Mouse (Mus musculus) neural tube, embryonic 13.5 days (tissue): ENCODE data around the gene Crybg1. TPM values are rescaled to one million over a fixed set of nuclear protein-coding genes. Genes with fewer than 3 reads are reported as not detected.

Experiments used
- ATAC-seq: fragments of 200-750 bp; cut with Nextera tagmentation; 2 replicates; pipeline ENCODE4 v1.8.0; 2017; ENCODE audit warnings: low read depth, mild to moderate bottlenecking, moderate TSS enrichment, moderate library complexity
- H3K27ac ChIP-seq: fragments of 300-500 bp; sonication (generic); replicated peaks from 2 replicates; pipeline ENCODE4 v1.5.1; 2015; ENCODE audit warnings: moderate library complexity, mild to moderate bottlenecking, inconsistent platforms
- H3K27me3 ChIP-seq: fragments of 300-500 bp; sonication (generic); 2 replicates; pipeline ENCODE4 v1.6.1; 2015; ENCODE audit warnings: mild to moderate bottlenecking, inconsistent platforms
- H3K36me3 ChIP-seq: fragments of 300-500 bp; sonication (generic); 2 replicates; pipeline ENCODE4 v1.6.1; 2015; ENCODE audit warnings: mild to moderate bottlenecking, inconsistent platforms
- H3K4me1 ChIP-seq: fragments of 300-500 bp; sonication (generic); replicated peaks from 2 replicates; pipeline ENCODE4 v1.6.1; 2015; ENCODE audit warnings: inconsistent platforms
- H3K4me2 ChIP-seq: fragments of 300-500 bp; sonication (generic); 2 replicates; pipeline ENCODE4 v1.6.1; 2015; ENCODE audit warnings: inconsistent platforms, mild to moderate bottlenecking, moderate library complexity
- H3K4me3 ChIP-seq: fragments of 300-500 bp; sonication (generic); 2 replicates; pipeline ENCODE4 v1.5.1; 2015; ENCODE audit warnings: mild to moderate bottlenecking, inconsistent platforms
- H3K9ac ChIP-seq: fragments of 300-500 bp; sonication (generic); 2 replicates; pipeline ENCODE4 v1.6.1; 2015; ENCODE audit warnings: moderate library complexity, mild to moderate bottlenecking, inconsistent platforms
- H3K9me3 ChIP-seq: fragments of 300-500 bp; sonication (generic); 2 replicates; pipeline ENCODE4 v1.6.1; 2016; ENCODE audit warnings: inconsistent platforms
- WGBS: fragments of 180-500 bp; shearing (Covaris S2); methylation state at CpG from one replicate; pipeline ENCODE4 v1.1.7; 2015; 5-methylcytosine and 5-hydroxymethylcytosine counted together
- polyA plus RNA-seq: library from polyadenylated mRNA; unstranded; fragments of >200 nt; fragmentation: Nextera tagmentation; extraction: Ambion mirVana; gene quantifications from 2 replicates; pipeline ENCODE4 v1.2.1, GENCODE M21; 2015

The Crybg1 gene
- polyA plus RNA-seq: 0.07 and 0.08 TPM in 2 replicates

DNA sequence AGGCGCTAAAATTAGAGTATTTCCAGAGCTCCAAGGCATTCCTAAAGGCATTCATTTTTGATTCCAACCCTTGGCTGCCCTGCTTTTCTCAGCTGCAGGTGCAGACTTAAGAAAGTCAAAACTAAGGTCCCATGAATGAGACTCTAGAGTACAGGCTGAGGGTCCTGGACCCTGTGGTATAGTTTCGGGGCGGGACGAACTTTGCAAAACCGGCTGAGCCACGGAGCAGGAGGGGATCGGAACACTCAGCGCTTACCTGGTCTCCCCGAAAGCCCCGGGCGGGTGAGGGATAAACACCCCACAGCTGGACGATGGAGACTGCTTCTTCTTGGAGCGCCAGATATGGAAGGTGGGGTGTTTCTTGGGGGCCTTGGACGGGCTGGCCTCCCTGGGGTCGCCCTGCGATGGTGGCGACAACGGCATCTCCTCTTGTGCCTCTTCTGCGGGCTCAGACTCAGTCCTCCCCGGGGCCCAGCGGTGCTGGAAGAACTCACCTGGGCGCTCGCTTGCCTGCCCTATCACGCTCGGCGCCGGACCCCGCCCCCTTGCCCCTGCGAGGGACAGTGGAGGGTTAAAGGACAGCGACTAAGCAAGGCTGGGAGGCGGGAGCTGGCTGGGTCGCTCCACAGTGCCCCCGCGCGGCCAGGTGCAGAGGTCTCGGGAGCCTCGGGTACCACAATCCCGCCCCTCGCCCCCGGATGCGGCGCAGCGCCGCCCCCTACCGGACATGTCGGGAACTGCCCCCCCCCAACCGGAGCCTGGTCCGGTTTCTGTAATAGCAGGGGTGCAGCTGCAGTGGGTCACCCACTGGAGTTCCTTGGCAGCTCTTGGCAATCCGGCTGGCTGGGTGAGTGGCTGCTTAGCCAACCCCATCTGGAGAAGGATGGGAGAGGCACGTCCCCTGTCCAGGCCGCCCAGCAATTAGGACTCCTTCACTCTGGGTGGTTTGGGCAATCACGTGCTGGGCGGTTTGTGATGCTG, at the start of gene Crybg1:
Gene Crybg1, minus strand, starts transcription at position 517 of the 981 bp plus-strand sequence.
- WGBS: 4% methylated on average over 53 of the region's 53 CpGs
- Histone ChIP-seq H3K27me3 (peaks cover 27% of the 10 kb centered on the region), H3K9me3 (no peaks in the 10 kb centered on the region), H3K9ac (peak within 1 kb of the TSS; percentile 49), H3K27ac (no peak within 1 kb of the TSS), H3K36me3 (no peaks in the 10 kb centered on the region), H3K4me3 (peak within 1 kb of the TSS; percentile 33), H3K4me1 (peaks cover 11% of the 10 kb centered on the region), H3K4me2 (peak within 1 kb of the TSS; percentile 59)
- ATAC-seq: peak; percentile 43

- ATAC-seq: no peak
- H3K4me2 ChIP-seq: no peak overlapping the region
- H3K27ac ChIP-seq: no peak overlapping the region
- no peak overlapping the region for H3K9ac ChIP-seq
- 0% methylated on average over 1 of the region's 1 CpGs for WGBS
- H3K9me3 ChIP-seq: no peaks in the 10 kb centered on the region
- no peaks in the 10 kb centered on the region for H3K4me1 ChIP-seq
- H3K36me3 ChIP-seq: no peaks in the 10 kb centered on the region
- H3K27me3 ChIP-seq: no peaks in the 10 kb centered on the region
- H3K4me3 ChIP-seq: no peak overlapping the region
Observed at GRCm38 (mm10) chr10:44177365-44177764, 28.7 kb upstream of the Crybg1 start.

- Histone ChIP-seq H3K4me2 (no peak overlapping the region), H3K4me3 (no peak overlapping the region), H3K9me3 (no peaks in the 10 kb centered on the region), H3K36me3 (no peaks in the 10 kb centered on the region), H3K27ac (no peak overlapping the region), H3K9ac (no peak overlapping the region), H3K4me1 (no peaks in the 10 kb centered on the region), H3K27me3 (no peaks in the 10 kb centered on the region)
- ATAC-seq: no peak
Observed at GRCm38 (mm10) chr10:44176548-44176947, 27.9 kb upstream of the Crybg1 start.

- no peak overlapping the region for H3K27ac ChIP-seq
- no peaks in the 10 kb centered on the region for H3K27me3 ChIP-seq
- H3K36me3 ChIP-seq: no peaks in the 10 kb centered on the region
- no peaks in the 10 kb centered on the region for H3K9me3 ChIP-seq
- WGBS: 89% methylated on average over 5 of the region's 5 CpGs
- H3K4me3 ChIP-seq: no peak overlapping the region
- no peaks in the 10 kb centered on the region for H3K4me1 ChIP-seq
- no peak overlapping the region for H3K9ac ChIP-seq
- no peak overlapping the region for H3K4me2 ChIP-seq
- ATAC-seq: no peak
Observed at GRCm38 (mm10) chr10:44176120-44176519, 27.5 kb upstream of the Crybg1 start.

GRCm38 (mm10) chr10:44170145-44170544, 21.5 kb upstream of the Crybg1 start:
- Histone ChIP-seq H3K9ac (no peak overlapping the region), H3K27me3 (no peaks in the 10 kb centered on the region), H3K4me2 (no peak overlapping the region), H3K4me3 (no peak overlapping the region), H3K36me3 (no peaks in the 10 kb centered on the region), H3K9me3 (no peaks in the 10 kb centered on the region), H3K4me1 (0 out of 2 replicates have a peak, but pooled peaks cover 4% of the 10 kb centered on the region), H3K27ac (no peak overlapping the region)
- no peak for ATAC-seq
- 88% methylated on average over 12 of the region's 12 CpGs for WGBS

GRCm38 (mm10) chr10:44167061-44167460, 18.4 kb upstream of the Crybg1 start:
- Histone ChIP-seq H3K36me3 (no peaks in the 10 kb centered on the region), H3K4me3 (no peak overlapping the region), H3K9me3 (no peaks in the 10 kb centered on the region), H3K27me3 (no peaks in the 10 kb centered on the region), H3K4me1 (0 out of 2 replicates have a peak, but pooled peaks cover 4% of the 10 kb centered on the region), H3K4me2 (no peak overlapping the region), H3K9ac (no peak overlapping the region), H3K27ac (no peak overlapping the region)
- WGBS: 71% methylated on average over 5 of the region's 5 CpGs
- no peak for ATAC-seq

GRCm38 (mm10) chr10:44164258-44164975, 15.8 kb upstream of the Crybg1 start:
- WGBS: 82% methylated on average over 8 of the region's 8 CpGs
- no peaks in the 10 kb centered on the region for H3K9me3 ChIP-seq
- no peak overlapping the region for H3K4me2 ChIP-seq
- H3K27me3 ChIP-seq: no peaks in the 10 kb centered on the region
- no peak overlapping the region for H3K4me3 ChIP-seq
- H3K9ac ChIP-seq: no peak overlapping the region
- 0 out of 2 replicates have a peak, but pooled peaks cover 4% of the 10 kb centered on the region for H3K4me1 ChIP-seq
- no peak for ATAC-seq
- no peaks in the 10 kb centered on the region for H3K36me3 ChIP-seq
- no peak overlapping the region for H3K27ac ChIP-seq

DNA sequence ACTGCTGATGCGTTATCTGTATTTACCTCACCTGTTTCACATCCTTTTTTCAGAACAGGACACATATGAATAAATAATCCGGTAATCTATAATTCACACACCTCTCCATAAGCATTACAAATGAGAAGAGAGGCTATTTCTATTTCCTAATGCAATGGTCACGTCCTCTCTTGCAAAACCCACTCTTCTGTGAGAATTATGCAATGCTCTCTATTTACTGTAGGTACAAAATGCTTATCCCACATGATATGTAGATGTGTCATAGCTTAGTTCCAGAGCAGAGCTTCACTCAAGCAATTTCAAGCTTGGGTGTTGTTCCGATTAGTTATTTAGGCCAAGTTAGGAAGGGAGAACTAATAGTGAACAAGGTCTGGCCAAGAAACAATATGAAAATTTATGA, 14.4 kb upstream of the Crybg1 start:
- H3K4me2 ChIP-seq: no peak overlapping the region
- H3K27me3 ChIP-seq: no peaks in the 10 kb centered on the region
- H3K9ac ChIP-seq: no peak overlapping the region
- 86% methylated on average over 4 of the region's 4 CpGs for WGBS
- no peaks in the 10 kb centered on the region for H3K9me3 ChIP-seq
- H3K4me1 ChIP-seq: 0 out of 2 replicates have a peak, but pooled peaks cover 4% of the 10 kb centered on the region
- H3K36me3 ChIP-seq: no peaks in the 10 kb centered on the region
- no peak overlapping the region for H3K4me3 ChIP-seq
- no peak for ATAC-seq
- H3K27ac ChIP-seq: no peak overlapping the region

- no peak overlapping the region for H3K9ac ChIP-seq
- no peak overlapping the region for H3K27ac ChIP-seq
- no peak overlapping the region for H3K4me2 ChIP-seq
- H3K27me3 ChIP-seq: no peaks in the 10 kb centered on the region
- ATAC-seq: no peak
- WGBS: 47% methylated on average over 4 of the region's 4 CpGs
- H3K36me3 ChIP-seq: no peaks in the 10 kb centered on the region
- no peak overlapping the region for H3K4me3 ChIP-seq
- H3K4me1 ChIP-seq: no peaks in the 10 kb centered on the region
- H3K9me3 ChIP-seq: no peaks in the 10 kb centered on the region
Observed at GRCm38 (mm10) chr10:44160150-44160549, 11.5 kb upstream of the Crybg1 start.

DNA sequence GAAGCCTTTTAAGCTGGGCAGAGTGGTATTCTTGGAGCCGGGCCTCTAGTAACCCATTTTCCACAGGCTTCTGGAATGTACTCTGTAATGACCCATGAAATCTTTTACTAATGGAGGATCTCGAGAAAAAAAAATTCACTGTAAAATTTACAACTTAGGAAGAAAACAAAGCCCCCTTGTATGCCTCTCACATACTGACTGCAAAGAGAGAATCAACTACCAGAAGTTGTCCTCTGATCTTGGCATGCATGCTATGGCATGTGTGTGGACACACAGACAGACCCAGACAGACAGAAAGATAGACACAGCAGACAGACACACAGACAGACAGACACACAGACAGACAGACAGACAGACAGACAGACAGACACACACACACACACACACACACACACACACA, 8.8 kb upstream of the Crybg1 start:
- Histone ChIP-seq H3K36me3 (no peaks in the 10 kb centered on the region), H3K4me1 (no peaks in the 10 kb centered on the region), H3K27me3 (no peaks in the 10 kb centered on the region), H3K27ac (no peak overlapping the region), H3K9me3 (no peaks in the 10 kb centered on the region), H3K9ac (no peak overlapping the region), H3K4me2 (no peak overlapping the region), H3K4me3 (no peak overlapping the region)
- WGBS: 21% methylated on average over 2 of the region's 2 CpGs
- ATAC-seq: no peak

DNA sequence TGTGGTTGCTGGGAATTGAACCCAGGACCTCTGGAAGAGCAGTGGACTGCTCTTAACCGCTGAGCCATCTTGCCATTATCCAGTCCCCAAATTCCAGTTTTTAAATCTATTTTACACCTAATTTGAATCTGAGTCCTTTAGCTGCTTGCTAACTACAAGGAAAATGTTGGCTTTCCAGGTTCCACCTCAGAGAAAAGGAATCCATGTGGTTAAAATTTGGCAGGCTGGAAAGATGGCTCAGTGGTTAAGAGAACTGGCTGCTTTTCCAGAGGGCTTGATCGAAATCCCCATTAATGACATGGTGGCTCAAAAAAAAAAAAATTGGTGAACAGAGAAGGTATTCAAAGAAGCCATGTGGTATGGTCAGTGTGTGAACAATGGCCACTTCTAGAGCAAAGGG, 1.8 kb upstream of the Crybg1 start:
- Histone ChIP-seq H3K9ac (no peak overlapping the region), H3K9me3 (no peaks in the 10 kb centered on the region), H3K27ac (no peak overlapping the region), H3K4me2 (no peak overlapping the region), H3K27me3 (peaks cover 27% of the 10 kb centered on the region), H3K36me3 (no peaks in the 10 kb centered on the region), H3K4me1 (peaks cover 11% of the 10 kb centered on the region), H3K4me3 (no peak overlapping the region)
- 99% methylated on average over 2 of the region's 2 CpGs for WGBS
- no peak for ATAC-seq

- Histone ChIP-seq H3K4me3 (no peak overlapping the region), H3K9me3 (no peaks in the 10 kb centered on the region), H3K27me3 (peaks cover 7% of the 10 kb centered on the region), H3K4me2 (no peak overlapping the region), H3K9ac (no peak overlapping the region), H3K4me1 (peaks cover under 1% of the 10 kb centered on the region; the same call in 1 of the 2 replicates), H3K36me3 (no peaks in the 10 kb centered on the region), H3K27ac (no peak overlapping the region)
- ATAC-seq: no peak
- 78% methylated on average over 10 of the region's 10 CpGs for WGBS
Observed at GRCm38 (mm10) chr10:44143401-44143800, 5.3 kb downstream of the Crybg1 start.
